Comparison of ENCODE assay signal across 8 mouse cellular contexts in the genomic region with DNA sequence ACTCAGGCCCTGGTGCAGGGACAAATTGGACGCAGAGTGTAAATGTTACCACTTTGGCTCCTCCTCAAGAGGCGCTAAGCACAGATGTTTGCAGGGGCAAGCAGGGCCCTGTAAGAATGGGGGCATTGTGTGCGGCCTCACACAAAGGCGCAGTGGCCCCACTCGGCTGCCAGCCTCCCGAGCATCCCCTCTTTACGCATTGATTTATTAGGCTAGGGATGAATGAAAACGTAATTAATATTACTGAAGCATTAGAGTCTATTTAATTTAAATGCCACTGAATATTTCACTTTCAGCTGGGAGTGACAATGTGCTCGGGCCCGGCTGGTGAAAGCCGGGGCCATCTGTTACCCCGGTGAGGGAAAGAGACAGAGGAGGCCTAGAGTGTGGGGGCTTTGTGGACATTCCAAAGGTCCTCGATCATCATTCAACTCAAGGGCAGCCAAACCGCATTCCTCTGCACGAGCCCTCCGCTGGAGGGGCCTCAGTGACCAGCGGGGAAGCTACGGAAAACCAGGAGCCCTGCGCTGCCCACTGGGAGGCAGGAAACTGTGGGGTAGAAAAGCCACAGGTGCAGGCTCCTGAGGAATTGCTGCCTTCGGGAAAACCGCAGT. TPM values are rescaled to one million over a fixed set of nuclear protein-coding genes. Genes with fewer than 3 reads are reported as not detected.
DNase-seq lines count a peak whose midpoint lies in the region; ATAC-seq lines count a peak whose summit lies in the region.

No protein-coding gene starts in this region.

- no peak overlapping the region for H3K27ac ChIP-seq in lung, embryonic 15.5 days
- no peak overlapping the region for H3K27ac ChIP-seq in intestine, embryonic 16.5 days (ENCODE audit: low read length)
- H3K27ac ChIP-seq in stomach, embryonic 15.5 days, result no peak overlapping the region

- no peak overlapping the region for H3K9ac ChIP-seq in lung, embryonic 15.5 days
- no peak overlapping the region for H3K9ac ChIP-seq in intestine, embryonic 16.5 days (ENCODE audit: low read depth, low read length)
- H3K9ac ChIP-seq in stomach, embryonic 15.5 days, result no peak overlapping the region

- peaks cover 9% of the 10 kb centered on the region; the same call in 1 of the 2 replicates for H3K27me3 ChIP-seq in lung, embryonic 15.5 days
- H3K27me3 ChIP-seq in intestine, embryonic 16.5 days (replicated peaks; ENCODE audit: control insufficient read depth, insufficient read depth, low read length), result no peaks in the 10 kb centered on the region
- no peaks in the 10 kb centered on the region; the same call in 1 of the 2 replicates for H3K27me3 ChIP-seq in stomach, embryonic 15.5 days (replicated peaks)

- DNase-seq in cerebellum, adult 9-11 months, result peak; percentile 12
- DNase-seq in cerebellum, adult 11-12 months, result no peak
- no peak for DNase-seq in lung, postnatal 10 days
- DNase-seq in spleen, postnatal 4 days (ENCODE audit: low spot score in 2 of 2), result no peak

- peaks cover 7% of the 10 kb centered on the region for H3K4me1 ChIP-seq in lung, embryonic 15.5 days
- H3K4me1 ChIP-seq in intestine, embryonic 16.5 days (ENCODE audit: control insufficient read depth, insufficient read depth, low read length), result 0 out of 2 replicates have a peak, but pooled peaks cover 7% of the 10 kb centered on the region
- H3K4me1 ChIP-seq in stomach, embryonic 15.5 days, result peaks cover 6% of the 10 kb centered on the region; the same call in 1 of the 2 replicates

- no peak overlapping the region for H3K4me3 ChIP-seq in lung, embryonic 15.5 days
- H3K4me3 ChIP-seq in intestine, embryonic 16.5 days (ENCODE audit: low read length), result no peak overlapping the region
- 0 out of 2 replicates have a peak overlapping the region, but pooled peaks have one; percentile 2 for H3K4me3 ChIP-seq in stomach, embryonic 15.5 days (replicated peaks)

- no peaks in the 10 kb centered on the region for H3K9me3 ChIP-seq in lung, embryonic 15.5 days
- H3K9me3 ChIP-seq in intestine, embryonic 16.5 days (ENCODE audit: control insufficient read depth, low read length), result no peaks in the 10 kb centered on the region
- no peaks in the 10 kb centered on the region for H3K9me3 ChIP-seq in stomach, embryonic 15.5 days

- peak overlapping the region; percentile 34; the same call in 1 of the 2 replicates for H3K4me2 ChIP-seq in lung, embryonic 15.5 days
- H3K4me2 ChIP-seq in intestine, embryonic 16.5 days (ENCODE audit: low read depth, low read length), result no peak overlapping the region
- H3K4me2 ChIP-seq in stomach, embryonic 15.5 days, result peak overlapping the region; percentile 33; the same call in 1 of the 2 replicates

- peak; percentile 65; the same call in 1 of the 2 replicates for ATAC-seq in lung, embryonic 15.5 days (ENCODE audit: borderline replicate concordance, extremely low read depth, low FRiP score, low TSS enrichment)
- 0 out of 2 replicates have a peak, but pooled peaks have one; percentile 31 for ATAC-seq in intestine, embryonic 16.5 days
- ATAC-seq in stomach, embryonic 15.5 days (ENCODE audit: insufficient read depth, low FRiP score, low read depth), result 0 out of 2 replicates have a peak, but pooled peaks have one; percentile 27
- ATAC-seq in megakaryocyte progenitor cell, adult 5-6 weeks (replicated peaks; ENCODE audit: poor library complexity), result no peak

- 6% methylated on average over 21 of the region's 21 CpGs for WGBS in lung, embryonic 15.5 days
- WGBS in intestine, embryonic 16.5 days, result 11% methylated on average over 21 of the region's 21 CpGs
- 12% methylated on average over 21 of the region's 21 CpGs for WGBS in stomach, embryonic 15.5 days

- H3K36me3 ChIP-seq in lung, embryonic 15.5 days, result no peaks in the 10 kb centered on the region
- no peaks in the 10 kb centered on the region for H3K36me3 ChIP-seq in intestine, embryonic 16.5 days (ENCODE audit: control insufficient read depth, insufficient read depth, low read length)
- no peaks in the 10 kb centered on the region for H3K36me3 ChIP-seq in stomach, embryonic 15.5 days

RNA-seq across cellular contexts. Expression of gene Pax6, which starts 56.5 kb away (rescaled TPM):
- not detected in 2 replicates for polyA plus RNA-seq in lung, embryonic 15.5 days (2015; fragmentation: Nextera tagmentation; extraction: Ambion mirVana)
- 1.2 and 1.8 TPM in 2 replicates for polyA plus RNA-seq in intestine, embryonic 16.5 days (2015; fragmentation: Nextera tagmentation; extraction: Ambion mirVana)
- polyA plus RNA-seq in stomach, embryonic 15.5 days (2015; fragmentation: Nextera tagmentation; extraction: Ambion mirVana), result 2.5 and 4.0 TPM in 2 replicates
- not detected in 2 replicates for total RNA-seq in megakaryocyte progenitor cell, adult 5-6 weeks (2015)
- total RNA-seq in megakaryocyte progenitor cell, adult 5-6 weeks (2017), result not detected in 2 replicates
